Mouse (Mus musculus): ENCODE results near the gene Serinc5.
"Not testable (repeated sequence)": the region's sequence is repeated elsewhere in the genome, so short reads cannot be mapped to it uniquely, and the experiment has no call there.

Serinc5 gene

DNA sequence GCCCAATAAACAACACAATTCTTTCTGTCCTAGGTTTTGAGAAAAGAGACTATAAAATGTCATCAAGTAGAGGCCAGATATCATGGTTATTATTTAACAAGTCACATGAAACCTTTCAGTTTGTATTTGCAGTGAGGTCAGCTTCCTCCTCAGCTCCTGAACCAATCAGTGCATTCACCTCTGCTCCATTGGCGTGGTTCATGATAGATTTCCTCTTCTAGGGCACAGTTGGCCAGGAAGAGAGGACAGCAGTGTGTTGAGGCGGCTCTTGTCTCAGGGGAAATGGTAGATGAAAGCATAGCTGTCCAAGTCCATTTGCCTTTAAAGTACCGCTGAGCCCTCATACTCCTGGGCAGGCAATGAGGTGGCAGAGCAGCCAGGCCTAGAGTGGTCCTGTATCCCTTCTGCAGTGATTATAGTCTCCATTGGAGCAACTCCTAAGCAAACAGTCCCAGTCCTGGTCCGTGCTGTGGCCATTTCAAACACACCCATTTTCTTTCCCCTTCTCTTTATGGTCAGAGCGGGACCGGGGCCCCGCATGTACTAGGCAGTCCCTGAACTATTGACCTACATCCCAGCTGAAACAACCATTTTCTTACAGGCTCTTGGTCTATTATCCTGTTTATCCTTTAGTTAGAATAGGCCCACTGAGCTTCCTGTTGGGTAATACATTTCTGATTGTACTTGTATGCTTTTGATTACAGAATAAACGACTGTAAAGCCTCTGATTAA is 51.8 kb downstream of the Serinc5 start:
- CTCF ChIA-PET = interaction anchor here (0.6 to 0.7 kb wide), 2 partner anchors 10 to 829 kb away, joined by 3 read pairs; no protein-coding TSS in a partner anchor

DNA sequence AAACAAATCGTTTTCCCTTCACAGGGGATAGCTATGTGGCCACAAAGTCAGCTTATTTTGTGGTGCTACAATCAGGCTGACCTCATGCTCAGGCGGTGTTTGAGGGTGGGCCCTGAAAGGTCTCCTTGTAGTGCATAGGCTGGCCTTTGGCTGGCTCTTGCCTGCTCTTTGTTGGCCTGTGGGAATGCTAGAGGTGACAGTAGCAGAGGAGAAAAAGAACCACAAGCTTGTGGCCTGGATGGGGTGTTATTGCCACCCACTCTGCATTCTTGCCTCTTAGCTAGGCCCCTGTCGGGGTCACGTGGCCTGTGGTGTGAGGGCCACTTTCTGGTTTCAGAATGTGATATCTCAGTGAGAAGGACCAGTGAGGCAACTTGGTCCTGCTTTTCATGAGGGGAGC is 54.1 kb downstream of the Serinc5 start:
- CTCF ChIA-PET = no interaction called here

DNA sequence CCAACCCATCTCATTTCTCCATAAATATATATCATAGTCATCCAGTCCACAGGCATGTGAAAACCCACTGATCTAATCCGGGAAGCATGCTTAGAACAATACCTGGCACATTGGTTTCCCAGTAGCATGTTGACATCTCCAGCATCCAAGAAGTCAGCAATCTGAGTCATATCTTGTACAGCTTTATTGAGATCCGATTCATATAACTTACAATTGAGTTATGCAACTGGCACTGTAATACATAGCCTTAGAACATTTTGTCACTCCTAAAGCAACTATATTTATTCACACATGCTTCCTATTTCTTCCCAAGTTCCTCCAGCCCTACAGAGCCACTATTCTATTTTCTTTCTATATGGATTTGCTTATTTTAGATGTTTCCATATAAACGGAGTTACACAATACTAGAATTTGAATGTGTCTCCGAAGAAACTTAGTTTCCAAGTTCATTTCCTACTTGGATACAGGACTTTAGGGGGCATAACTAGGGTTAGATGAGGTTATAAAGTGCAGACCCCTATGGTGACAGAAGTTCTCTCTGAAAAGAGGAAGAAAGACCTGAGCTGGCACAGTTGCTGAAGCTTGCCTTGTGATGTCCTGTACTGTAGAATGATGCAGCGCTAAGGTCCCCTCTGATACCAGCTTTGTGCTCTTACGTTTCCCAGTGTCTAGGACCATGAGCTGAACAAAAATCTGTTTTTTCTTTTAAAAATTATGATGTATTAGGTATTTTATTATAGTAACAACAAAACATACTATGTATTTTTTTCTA is 57.5 kb downstream of the Serinc5 start:
- CTCF ChIA-PET = no interaction called here

DNA sequence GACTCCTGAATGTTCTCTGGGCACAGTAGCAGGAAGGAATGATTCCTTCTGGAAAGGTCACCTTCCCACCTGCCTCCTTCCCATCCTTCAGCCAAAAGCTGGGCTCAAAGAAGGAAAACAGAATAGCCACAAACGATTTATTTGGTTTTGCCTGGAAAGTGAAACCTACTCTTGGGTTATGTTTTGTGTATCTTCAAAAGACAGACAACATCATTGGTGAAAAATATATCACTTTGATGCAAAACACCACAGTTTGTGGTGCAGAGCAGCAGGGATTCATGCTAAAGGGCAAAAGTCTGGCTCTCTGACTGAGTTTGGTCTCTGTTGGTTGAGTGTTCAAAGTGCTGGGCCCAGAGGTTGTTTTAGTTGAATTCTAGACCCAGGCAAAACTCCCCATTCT is 60.8 kb downstream of the Serinc5 start:
- CTCF ChIA-PET = no interaction called here

DNA sequence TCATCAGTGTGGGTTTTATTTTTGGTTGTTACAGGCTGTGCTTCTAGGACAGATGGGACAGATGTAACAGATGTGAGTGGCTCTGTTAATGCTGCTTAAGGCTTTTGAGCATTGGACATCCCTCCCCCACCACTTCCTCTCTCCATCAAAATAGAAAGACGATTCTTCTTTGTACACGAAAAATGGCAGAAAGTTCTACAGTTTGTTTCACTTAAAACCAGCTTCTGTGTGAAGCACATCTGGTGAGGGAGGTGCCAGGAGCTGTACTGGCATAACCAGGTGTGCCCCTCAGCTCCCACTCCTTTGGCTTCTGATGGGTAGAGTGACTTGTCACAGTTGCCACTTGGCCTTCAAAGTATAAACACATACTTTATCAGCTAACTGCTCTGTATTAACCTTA is 63.8 kb downstream of the Serinc5 start:
- CTCF ChIA-PET = no interaction called here

DNA sequence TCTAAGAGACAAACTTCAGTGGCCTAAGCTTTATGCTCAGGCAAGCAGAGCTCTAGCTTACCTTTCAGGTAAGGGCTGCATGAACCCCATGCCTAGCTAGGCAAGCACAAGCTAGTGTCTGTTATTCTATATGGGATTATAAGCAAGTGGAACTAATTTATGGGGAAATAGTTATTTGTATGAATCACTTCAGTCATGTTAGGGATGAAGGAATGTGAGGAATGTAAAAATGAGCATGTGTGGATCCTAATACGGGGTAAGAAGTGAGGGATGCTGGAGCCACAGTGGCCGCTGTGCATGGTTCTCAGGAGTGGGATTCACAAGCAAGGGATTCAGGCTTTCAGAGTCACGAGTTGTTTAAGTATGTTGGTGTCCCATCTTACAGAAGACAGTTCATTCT is 64.4 kb downstream of the Serinc5 start:
- CTCF ChIA-PET = no interaction called here

DNA sequence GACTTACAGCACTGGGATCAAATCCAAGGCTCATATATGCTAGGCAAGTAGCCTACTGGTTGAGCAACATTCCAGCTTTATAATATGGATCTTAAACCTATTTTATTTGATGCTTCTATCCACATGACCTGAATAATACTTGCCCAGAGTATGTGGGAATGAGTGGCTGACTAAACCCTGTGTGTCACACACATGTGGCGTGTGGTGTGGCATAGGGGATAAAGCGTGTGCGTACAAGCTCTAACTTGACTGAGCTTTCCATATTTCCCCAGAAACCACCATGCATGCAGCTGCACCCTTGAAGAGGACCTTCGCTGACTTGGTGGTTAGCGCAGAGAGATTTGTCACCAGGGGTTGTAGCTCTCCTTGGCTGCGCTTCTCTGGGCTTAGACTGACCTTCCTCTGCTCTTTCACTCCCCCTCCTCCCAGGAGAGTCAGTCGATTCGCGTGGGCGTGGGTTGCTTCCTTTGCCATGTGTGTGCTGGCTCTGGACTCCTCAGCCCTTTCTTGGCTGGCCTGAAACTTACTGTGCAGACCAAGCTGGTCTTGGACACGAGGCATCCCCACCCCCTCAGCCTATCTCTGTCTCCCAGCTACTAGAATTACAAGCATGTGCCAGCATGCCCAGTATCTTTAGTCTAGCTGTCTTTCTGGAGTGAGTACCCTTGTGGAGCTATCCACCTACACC is 65.2 kb downstream of the Serinc5 start:
- CTCF ChIA-PET = no interaction called here

DNA sequence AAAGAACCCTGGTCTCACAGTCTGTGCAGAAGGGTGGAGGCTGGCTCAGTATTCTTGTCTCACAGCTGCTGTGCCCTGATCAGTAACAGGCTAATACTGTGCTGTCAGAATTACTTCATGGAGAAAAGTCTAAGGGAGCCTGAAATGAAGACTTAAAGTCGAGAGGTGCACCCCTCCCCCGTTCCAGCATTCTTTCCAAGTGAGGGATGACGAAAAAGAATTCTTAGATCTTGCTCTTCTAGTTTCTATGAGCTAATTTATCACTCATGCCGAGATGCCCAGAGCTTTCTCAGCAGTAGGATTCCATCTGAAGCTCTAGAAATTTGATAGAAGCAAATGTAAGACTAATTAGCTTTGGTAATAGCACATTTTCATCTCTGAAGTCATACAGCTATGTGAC is 66.8 kb downstream of the Serinc5 start:
- CTCF ChIA-PET = interaction anchor here (0.6 kb wide), 1 partner anchor 9 kb away, joined by 3 read pairs; no protein-coding TSS in a partner anchor

DNA sequence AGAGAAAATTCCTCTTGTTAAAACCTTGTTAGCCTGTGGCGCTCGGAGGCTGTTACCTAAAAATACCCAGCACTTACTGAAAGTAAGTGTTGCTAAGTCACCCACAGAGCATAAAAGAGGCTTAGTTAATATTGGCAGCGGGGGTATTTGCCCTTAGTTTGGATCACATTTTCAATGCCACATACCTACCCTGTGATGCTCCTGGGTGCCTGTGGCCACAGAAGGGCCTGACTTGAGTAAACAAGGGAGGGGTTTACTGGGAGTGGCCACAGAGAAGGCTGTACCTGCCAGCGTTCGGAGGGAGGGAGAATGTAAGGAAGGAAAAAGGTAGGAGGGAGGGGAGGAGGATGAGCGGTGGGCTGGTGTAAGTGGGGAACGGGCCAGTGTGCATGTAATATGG is 68.8 kb downstream of the Serinc5 start:
- CTCF ChIA-PET = no interaction called here

DNA sequence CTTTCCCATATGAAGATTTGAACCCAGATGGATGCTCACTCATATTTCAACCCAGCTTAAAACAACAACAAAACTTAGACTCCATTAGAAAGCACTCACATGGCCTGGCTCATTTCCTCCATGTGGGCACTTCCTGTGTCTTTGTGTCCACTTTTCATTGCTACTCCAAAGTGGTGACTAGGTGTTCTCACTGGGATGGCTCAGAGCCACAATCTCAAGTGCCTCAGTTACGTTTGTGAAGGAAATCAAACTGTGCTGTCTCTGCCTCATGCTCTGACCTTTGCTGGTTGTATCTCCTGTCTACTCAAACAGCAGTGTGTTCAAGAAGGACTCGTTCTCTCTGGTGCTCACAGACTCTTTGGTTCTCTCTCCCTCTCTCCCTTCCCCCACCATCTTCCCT is 70.7 kb downstream of the Serinc5 start:
- CTCF ChIA-PET = no interaction called here

DNA sequence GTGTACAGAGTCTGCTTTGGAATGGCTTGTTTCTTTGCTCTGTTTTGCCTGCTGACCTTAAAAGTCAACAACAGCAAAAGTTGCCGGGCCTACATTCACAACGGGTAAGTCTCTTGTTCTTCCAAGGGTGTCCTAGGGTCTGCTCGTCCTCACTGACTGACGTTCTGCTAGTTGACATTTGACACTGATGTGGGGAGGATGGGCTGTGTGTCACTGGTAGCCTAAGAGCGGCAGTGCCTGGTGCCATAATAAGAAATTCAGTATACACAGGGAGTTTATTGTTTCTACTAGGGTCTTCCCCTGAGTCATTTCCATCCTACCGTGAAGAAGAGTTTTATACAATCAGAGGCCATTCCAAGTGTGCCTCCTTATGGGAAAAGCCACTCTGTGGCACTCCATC is 71.9 kb downstream of the Serinc5 start:
- CTCF ChIA-PET = no interaction called here

DNA sequence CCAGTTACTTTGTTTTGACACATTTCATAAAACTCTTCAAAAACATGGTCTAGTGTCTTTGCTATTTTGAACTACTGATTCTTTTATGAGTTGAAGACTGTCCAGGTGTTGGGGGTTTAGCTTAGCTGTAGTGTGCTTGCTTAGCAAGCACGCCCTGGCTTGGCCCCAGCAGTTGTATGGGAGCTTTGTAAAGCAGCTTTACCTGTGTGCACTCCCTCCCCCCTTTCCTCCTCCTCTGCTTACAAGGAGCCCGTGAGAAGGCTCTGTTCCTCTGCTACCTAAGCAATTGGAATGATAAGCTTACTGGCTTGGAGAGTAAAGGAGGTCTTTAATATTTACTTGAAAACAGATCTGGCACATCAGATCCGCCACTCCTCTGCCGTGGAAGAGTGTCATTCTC is 72.6 kb downstream of the Serinc5 start:
- CTCF ChIA-PET = no interaction called here

DNA sequence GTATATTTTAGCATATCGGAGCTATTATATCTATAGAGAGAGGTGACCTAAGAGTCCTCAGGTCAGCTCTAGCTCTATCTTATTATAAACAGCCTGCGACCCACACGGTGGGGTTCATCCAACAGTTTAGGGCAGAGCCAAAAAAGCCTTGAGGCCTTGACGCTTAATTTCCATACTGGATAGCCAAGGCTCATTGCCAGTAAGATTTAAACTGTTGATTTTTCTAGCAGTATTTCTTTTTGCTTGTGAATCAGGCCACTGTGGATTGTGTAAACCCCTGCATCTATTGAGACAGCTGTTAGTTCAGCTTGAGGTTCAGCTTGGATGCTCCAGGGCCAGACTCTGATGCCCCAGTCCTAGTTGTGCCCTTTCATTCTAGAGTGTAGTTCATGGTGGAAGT is 73.4 kb downstream of the Serinc5 start:
- CTCF ChIA-PET = no interaction called here

DNA sequence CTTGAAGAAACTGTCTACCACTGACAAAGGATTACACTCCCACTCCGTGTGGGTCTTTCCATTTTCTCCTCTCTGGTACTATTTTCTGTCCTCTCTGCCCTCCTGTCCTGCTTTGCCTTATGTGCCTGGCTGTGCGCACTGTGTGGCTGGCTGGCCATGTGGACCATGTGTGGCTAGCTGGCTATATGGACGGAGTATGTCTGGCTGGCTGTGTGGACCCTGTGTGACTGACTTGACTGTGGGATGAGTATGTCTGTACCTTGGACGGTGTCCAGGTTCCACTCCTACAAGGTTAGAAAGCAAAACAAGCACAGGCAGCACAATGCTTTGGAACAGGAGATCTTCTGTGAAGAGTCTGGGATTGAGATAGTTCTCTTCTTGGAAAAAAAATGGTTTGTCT is 74.4 kb downstream of the Serinc5 start:
- CTCF ChIA-PET = no interaction called here

DNA sequence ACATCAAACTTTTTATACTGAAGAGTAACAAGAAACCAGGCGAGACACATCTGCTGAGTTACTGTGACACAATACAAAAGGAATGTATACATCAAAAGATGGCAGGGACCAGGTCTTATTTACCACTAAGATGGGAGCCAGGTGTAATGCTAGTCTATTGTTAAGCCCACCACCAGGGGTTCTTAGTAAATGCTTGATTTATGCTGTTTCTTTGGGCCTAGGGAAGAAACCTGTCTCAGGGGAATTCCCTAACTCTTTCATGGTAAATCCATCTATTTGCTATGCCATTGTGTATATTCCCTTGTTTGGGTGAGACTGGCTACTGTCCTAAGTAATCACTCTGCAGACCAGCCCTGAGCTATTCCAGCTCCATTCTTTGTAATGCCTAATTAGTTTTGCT is 76.3 kb downstream of the Serinc5 start:
- CTCF ChIA-PET = not testable (repeated sequence)

DNA sequence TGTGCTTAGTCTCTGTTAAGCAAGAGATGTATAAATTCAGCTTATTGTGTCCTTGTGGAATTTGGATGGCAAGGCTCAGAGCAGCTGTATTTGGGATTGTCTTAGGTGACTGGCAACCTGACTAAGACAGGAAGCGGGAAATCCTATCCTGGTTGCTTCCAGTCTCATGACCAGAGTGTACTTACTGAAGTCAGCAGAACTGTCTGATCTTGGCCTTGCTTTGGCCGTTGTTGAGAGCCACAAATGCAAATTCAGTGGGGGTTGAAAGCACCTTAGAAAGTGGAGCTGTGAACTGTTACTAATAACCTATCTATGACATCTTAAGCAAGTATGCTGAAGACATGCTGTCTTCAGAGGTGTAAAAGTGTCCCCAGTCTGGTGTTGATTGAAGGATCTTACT is 78.2 kb downstream of the Serinc5 start:
- CTCF ChIA-PET = no interaction called here

DNA sequence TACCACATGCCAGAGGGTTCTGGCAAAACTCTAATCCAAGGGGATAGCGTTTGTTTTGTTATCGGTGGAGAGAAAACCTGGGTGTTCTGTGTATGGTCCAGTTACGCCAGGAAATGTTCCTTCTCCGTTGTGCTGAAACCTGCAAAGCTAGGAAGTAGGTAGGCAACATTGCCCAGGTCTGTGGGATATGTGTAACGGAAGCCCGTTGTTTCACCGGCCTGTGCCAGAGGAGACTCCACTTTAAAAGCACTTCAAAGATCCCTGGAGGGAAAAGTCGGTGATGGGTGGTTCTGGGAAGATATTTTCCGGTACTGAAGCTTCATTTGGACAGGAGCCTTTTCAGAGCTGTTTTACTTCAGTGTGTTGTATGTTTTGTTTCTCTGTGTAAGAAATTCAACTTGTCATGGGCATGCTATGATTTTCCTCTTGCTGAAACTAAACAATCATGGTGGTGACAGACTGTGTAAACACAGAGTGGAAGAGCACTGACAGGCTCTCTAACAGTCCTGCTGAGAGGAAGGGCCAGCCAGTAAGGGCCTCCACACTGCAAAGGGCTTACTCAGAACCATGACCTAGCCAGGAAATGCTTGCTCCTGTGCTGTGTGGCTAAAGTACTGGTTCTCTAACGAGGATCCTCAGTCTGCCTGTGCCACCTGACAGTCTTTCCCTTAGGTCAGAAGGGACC is 83.1 kb downstream of the Serinc5 start:
- CTCF ChIA-PET = no interaction called here

DNA sequence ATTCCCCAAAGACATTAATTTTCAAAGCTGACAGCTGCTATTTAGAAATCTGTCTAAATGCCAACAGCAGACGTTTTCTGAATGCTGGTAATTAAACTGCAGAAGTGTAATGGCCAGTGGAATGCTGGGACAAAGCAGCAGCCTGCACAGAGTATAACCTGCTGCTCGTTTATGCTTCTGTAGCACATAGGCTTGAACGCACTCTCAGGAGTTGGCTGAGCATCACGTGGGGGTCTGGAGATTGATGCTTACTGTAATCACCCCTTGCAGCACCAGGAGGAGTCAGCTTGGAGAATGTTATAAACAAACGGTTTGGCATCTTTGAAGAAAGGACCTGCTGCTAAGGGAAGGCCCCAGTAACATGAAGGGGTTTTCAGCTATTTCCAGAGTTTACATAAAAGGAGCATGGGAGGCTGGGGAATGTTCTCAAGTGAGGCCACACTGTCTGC is 85.6 kb downstream of the Serinc5 start:
- CTCF ChIA-PET = no interaction called here

DNA sequence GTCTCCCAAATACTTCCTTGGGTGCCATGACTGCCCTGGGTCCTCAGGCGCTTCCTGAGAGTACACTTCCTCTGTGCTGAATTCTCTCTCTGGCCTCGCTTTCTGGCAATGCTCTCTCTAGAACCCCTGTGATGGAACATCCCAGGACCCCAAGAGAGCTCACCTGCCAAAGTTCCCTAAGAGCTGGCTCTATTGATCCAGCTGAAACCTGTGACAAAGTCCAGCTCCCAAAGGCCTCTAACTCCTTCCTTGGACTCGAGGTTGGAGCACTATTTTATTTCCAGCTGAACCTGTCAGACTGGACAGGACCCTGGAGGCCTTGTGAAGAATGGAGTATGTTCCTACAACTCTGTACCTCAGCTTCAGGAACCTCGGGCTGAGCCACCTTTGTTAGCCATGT is 86.2 kb downstream of the Serinc5 start:
- CTCF ChIA-PET = no interaction called here

DNA sequence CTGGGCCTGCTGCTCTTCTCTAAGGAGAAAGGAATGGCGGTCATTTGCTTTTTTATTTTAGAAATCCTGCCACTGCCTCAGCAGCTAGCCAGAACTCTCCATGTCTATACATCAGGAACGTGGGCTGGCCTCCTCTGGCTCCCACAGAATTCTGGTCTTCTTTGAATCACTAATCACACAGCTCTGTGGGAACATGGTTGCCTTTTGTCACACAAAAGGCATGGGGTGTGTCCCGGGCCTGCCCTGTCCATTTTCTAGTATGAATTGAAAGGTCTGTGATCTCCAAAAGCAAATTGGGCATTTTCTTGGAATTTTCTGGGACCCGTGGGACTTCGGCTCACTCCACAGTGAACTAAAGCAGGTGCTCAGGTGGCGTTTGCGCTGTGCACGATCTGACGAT is 87.9 kb downstream of the Serinc5 start:
- CTCF ChIA-PET = no interaction called here

DNA sequence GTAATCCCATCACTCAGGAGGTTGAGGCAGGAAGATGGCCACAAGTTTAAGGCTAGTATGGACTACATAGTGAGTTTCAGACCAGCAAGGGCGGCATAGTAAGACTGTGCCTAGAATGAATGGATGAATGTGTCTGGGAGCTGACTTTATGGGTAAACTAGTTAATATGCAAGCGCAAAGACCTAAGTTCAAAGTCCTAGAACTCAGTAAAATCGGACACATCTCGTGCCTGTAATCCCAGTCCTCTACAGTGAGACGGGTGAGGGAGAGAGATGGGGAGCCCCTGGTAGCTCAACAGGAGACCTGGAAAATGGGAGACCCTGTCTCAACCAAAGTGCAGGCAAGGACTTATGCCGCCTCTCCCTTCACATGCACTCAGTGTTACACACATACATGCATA is 88.5 kb downstream of the Serinc5 start:
- CTCF ChIA-PET = no interaction called here

DNA sequence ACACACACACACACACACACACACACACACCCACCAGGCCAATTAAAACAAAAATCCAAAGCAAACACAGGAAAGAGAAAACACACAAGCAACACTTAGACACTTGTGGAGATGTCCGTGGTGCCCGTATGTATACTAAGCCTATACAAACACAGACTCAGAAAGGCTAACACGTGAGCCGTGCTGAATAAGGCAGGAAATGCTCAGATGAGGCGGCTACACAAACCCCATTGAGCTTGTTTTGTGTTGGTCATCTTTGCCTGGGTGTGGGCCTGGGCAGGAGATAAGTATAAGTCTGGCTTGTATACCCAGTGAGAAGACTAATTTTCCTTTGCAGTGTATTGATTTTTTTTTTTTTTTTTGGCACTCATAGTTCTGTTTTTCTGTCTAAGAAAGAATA is 91.1 kb downstream of the Serinc5 start:
- CTCF ChIA-PET = no interaction called here
